Mouse (Mus musculus) spleen, adult 2 months (tissue): ENCODE results near the gene Ldb3.

Experiments
- CTCF ChIP-seq: fragments of 200-500 bp; IDR thresholded peaks from 2 replicates; pipeline ENCODE4 v1.5.1; 2011; ENCODE audit warnings: mild to moderate bottlenecking, inconsistent platforms; ENCODE audit not compliant: insufficient read depth, insufficient read length, insufficient replicate concordance; ENCODE audit errors: extremely low read depth
- POLR2A ChIP-seq: fragments of 200-500 bp; IDR thresholded peaks from 2 replicates; pipeline ENCODE4 v1.6.1; 2011; ENCODE audit warnings: low read depth, low read length, inconsistent platforms

DNA sequence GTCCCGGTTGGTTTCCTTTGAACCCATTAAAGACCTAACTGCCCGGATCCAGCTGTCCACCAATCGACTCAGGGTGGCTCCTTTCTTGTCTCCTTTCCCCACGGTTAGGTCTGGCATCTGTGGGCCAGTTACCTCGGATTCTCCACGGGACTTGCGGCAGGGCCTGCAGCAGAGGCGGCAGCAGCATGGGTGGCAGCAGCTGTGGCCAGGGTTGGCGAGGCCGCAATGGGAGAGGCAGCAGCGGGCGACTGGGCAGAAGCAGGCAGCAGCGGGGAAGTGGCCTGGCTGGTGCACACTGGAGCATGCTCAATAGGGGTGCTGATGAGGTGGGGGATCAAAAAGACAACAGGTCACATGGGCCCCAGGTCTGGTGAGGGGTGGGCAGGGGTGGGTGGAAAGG, 33.3 kb downstream of the Ldb3 start:
- TF ChIP-seq CTCF (no peak), POLR2A (no peak)
